Mouse (Mus musculus): ENCODE results near the gene Grm4. TPM values are rescaled to one million over a fixed set of nuclear protein-coding genes. Genes with fewer than 3 reads are reported as not detected.

Gene Grm4
- total RNA-seq (2012; rRNA removed) (not detected in 2 replicates), total RNA-seq (2014; rRNA removed) (not detected in 2 replicates), polyA plus RNA-seq (2012; ENCODE audit: insufficient read length, low read depth) (not detected in 2 replicates)

GRCm38 (mm10) chr17:27521303-27521702 lies at the start of gene Grm4:
TSS of gene Grm4 (minus strand) at chr17:27521403.
- Histone ChIP-seq H3K4me3 (replicated peaks in 1 of 3; ENCODE audit: low read depth in 2 of 3, low read length in 2 of 3, poor library complexity in 1 of 3) (no peak within 1 kb of the TSS), H3K27me3 (replicated peaks) (peaks cover 74% of the 10 kb centered on the region), H3K27ac (ENCODE audit: insufficient read depth, low read depth) (no peak within 1 kb of the TSS), H3K4me2 (ENCODE audit: insufficient read depth, low read depth, poor library complexity, severe bottlenecking) (no peak within 1 kb of the TSS; the same call in 1 of the 2 replicates), H3K9me3 (replicated peaks; ENCODE audit: low read length) (peaks cover 16% of the 10 kb centered on the region), H3K79me2 (replicated peaks; ENCODE audit: control insufficient read depth, extremely low read depth, insufficient read depth, poor library complexity, severe bottlenecking) (no peaks in the 10 kb centered on the region), H3K4me1 (ENCODE audit: control insufficient read depth in 1 of 2, insufficient read depth in 2 of 2) (no peaks in the 10 kb centered on the region), H3K9ac (ENCODE audit: insufficient read depth, low read depth) (no peak within 1 kb of the TSS), H3K36me3 (replicated peaks in 1 of 2; ENCODE audit: control insufficient read depth in 1 of 2, insufficient read depth in 1 of 2, low read length in 1 of 2) (no peaks in the 10 kb centered on the region)
- DNase-seq (ENCODE audit: extremely low read depth), result no peak
- dilution Hi-C loops (cut with MboI; ENCODE audit: extremely low pct_ligation_motif_present, extremely low pct_unique_long_range_greater_than_20kb, low sequenced_read_pairs), result no loop called here
- TF ChIP-seq POLR2A (IDR thresholded peaks at IDR 0.05; ENCODE audit: low read depth, low read length) (no peak), E2F4 (IDR thresholded peaks at IDR 0.05; ENCODE audit: insufficient replicate concordance, low read depth, low read length) (no peak), USF2 (conservative IDR thresholded peaks at IDR 0.05; ENCODE audit: low read depth, low read length) (no peak), MAX (IDR thresholded peaks at IDR 0.05; ENCODE audit: low read length) (no peak), KAT2A (IDR thresholded peaks at IDR 0.05; ENCODE audit: insufficient replicate concordance, low read length) (no peak), SMC3 (IDR thresholded peaks at IDR 0.05; ENCODE audit: low read depth, low read length) (no peak), UBTF (IDR thresholded peaks at IDR 0.05; ENCODE audit: low read depth, low read length) (no peak), RCOR1 (conservative IDR thresholded peaks at IDR 0.05; ENCODE audit: low read depth, low read length) (no peak), MEF2A (IDR thresholded peaks at IDR 0.05; ENCODE audit: borderline replicate concordance, low read depth, low read length) (no peak), PAX5 (IDR thresholded peaks at IDR 0.05; ENCODE audit: low read length) (no peak), MAFK (IDR thresholded peaks at IDR 0.05; ENCODE audit: insufficient replicate concordance, low read length) (no peak), ELF1 (IDR thresholded peaks at IDR 0.05; ENCODE audit: low read depth, low read length) (no peak), BHLHE40 (IDR thresholded peaks at IDR 0.05; ENCODE audit: low read depth, low read length) (no peak), MYC (IDR thresholded peaks at IDR 0.05; ENCODE audit: low read depth, low read length) (no peak), RAD21 (IDR thresholded peaks at IDR 0.05; ENCODE audit: low read depth, low read length) (no peak), MAZ (IDR thresholded peaks at IDR 0.05; ENCODE audit: low read depth, low read length) (no peak)
- in situ Hi-C loops (cut with MboI; ENCODE audit: low pct_ligation_motif_present, low pct_unique_long_range_greater_than_20kb, low sequenced_read_pairs), result loop anchor here (25.0 kb wide), 1 partner anchor 484 kb away; the partner anchor contains the start of gene Bak1

DNA sequence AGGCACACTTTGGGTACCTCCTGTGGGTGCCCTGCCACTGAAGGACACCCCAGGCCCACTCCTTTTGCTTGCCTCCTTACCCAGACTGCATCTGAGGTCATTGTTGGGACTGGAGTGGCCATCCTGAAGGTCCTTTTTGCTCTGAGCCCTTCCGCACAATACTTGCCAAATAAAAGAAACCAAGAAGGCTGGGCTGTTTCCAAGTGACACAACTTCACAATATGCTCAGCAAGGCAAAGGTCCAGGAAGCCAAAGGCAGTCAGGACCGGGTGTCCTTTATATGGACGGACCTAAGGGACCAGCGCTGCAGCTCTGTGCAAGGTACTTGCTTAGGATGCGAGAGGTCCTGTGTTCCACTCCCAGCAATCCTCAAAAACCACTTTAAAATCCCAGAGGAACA lies 47.0 kb upstream of the Grm4 start:
- Histone ChIP-seq H3K9me3 (replicated peaks; ENCODE audit: low read length) (no peaks in the 10 kb centered on the region), H3K27ac (ENCODE audit: insufficient read depth, low read depth) (no peak overlapping the region), H3K9ac (ENCODE audit: insufficient read depth, low read depth) (no peak overlapping the region), H3K36me3 (replicated peaks in 1 of 2; ENCODE audit: control insufficient read depth in 1 of 2, insufficient read depth in 1 of 2, low read length in 1 of 2) (peaks cover 8 to 16% of the 10 kb centered on the region in 2 experiments), H3K4me2 (ENCODE audit: insufficient read depth, low read depth, poor library complexity, severe bottlenecking) (no peak overlapping the region), H3K4me3 (replicated peaks in 1 of 3; ENCODE audit: low read depth in 2 of 3, low read length in 2 of 3, poor library complexity in 1 of 3) (no peak overlapping the region), H3K79me2 (replicated peaks; ENCODE audit: control insufficient read depth, extremely low read depth, insufficient read depth, poor library complexity, severe bottlenecking) (peaks cover 4% of the 10 kb centered on the region; the same call in 1 of the 2 replicates), H3K4me1 (ENCODE audit: control insufficient read depth in 1 of 2, insufficient read depth in 2 of 2) (peaks cover 11 to 27% of the 10 kb centered on the region in 2 experiments; a peak in 3 of 4 replicates), H3K27me3 (replicated peaks) (no peaks in the 10 kb centered on the region)
- in situ Hi-C loops (cut with MboI; ENCODE audit: low pct_ligation_motif_present, low pct_unique_long_range_greater_than_20kb, low sequenced_read_pairs) (loop anchor here (5.0 kb wide), 1 partner anchor 64 kb away; no protein-coding TSS in a partner anchor), dilution Hi-C loops (cut with MboI; ENCODE audit: extremely low pct_ligation_motif_present, extremely low pct_unique_long_range_greater_than_20kb, low sequenced_read_pairs) (no loop called here)
- DNase-seq (ENCODE audit: extremely low read depth), result no peak
- TF ChIP-seq ELF1 (IDR thresholded peaks at IDR 0.05; ENCODE audit: low read depth, low read length) (no peak), POLR2A (IDR thresholded peaks at IDR 0.05; ENCODE audit: low read depth, low read length) (no peak), EP300 (IDR thresholded peaks at IDR 0.05; ENCODE audit: low read length) (no peak), ZKSCAN1 (IDR thresholded peaks at IDR 0.05; ENCODE audit: borderline replicate concordance, low read depth, low read length) (no peak), ZNF384 (IDR thresholded peaks at IDR 0.05; ENCODE audit: low read depth, low read length) (no peak), CTCF (conservative IDR thresholded peaks at IDR 0.05 in 1 of 2, IDR thresholded peaks at IDR 0.05 in 1 of 2; ENCODE audit: low read depth in 2 of 2, low read length in 2 of 2) (no peak), HCFC1 (IDR thresholded peaks at IDR 0.05; ENCODE audit: low read depth, low read length) (no peak), JUND (conservative IDR thresholded peaks at IDR 0.05; ENCODE audit: low read depth, low read length) (no peak), MYC (IDR thresholded peaks at IDR 0.05; ENCODE audit: low read depth, low read length) (no peak), PAX5 (IDR thresholded peaks at IDR 0.05; ENCODE audit: low read length) (no peak), CHD2 (IDR thresholded peaks at IDR 0.05; ENCODE audit: low read length) (no peak), MAX (IDR thresholded peaks at IDR 0.05; ENCODE audit: low read length) (no peak), ZC3H11A (IDR thresholded peaks at IDR 0.05; ENCODE audit: low read depth, low read length) (no peak), ETS1 (conservative IDR thresholded peaks at IDR 0.05; ENCODE audit: low read depth, low read length) (no peak), GABPA (IDR thresholded peaks at IDR 0.05; ENCODE audit: insufficient replicate concordance, low read depth, low read length) (no peak), POLR2AphosphoS2 (IDR thresholded peaks at IDR 0.05; ENCODE audit: low read depth, low read length) (no peak), TBP (conservative IDR thresholded peaks at IDR 0.05; ENCODE audit: low read depth, low read length) (no peak), UBTF (IDR thresholded peaks at IDR 0.05; ENCODE audit: low read depth, low read length) (no peak)

All from CH12.LX (cell line).